Mouse (Mus musculus): ENCODE results near the gene Olfr478. TPM values are rescaled to one million over a fixed set of nuclear protein-coding genes. Genes with fewer than 3 reads are reported as not detected.

Gene Olfr478
- not detected for polyA plus RNA-seq (2012; fragmentation: generic; extraction: Trizol)

GRCm38 (mm10) chr7:108033889-108034288 is at the start of gene Olfr478:
Gene Olfr478, minus strand, starts transcription at chr7:108033989.

DNA sequence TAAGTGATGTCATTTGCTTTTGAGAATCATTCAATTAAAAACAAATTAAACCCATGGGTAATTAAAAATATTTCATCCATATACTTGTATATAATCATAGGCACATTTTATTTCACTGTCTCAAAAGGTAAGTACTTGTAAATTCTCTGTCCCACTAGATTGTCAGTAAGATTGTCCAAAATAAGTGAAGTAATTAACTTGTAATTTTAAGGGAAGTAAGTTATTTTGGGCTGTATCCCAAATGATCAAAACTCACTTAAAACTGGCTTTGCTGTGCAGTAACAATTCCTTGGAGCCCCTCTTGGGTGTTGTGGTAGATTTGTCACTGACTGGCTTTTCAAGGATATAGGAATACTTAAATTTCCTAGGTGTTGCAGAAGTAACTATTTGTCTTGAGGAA is 45.8 kb upstream of the Olfr478 start, which contains the start of gene Olfr481:
Gene Olfr481, plus strand, starts transcription at position 301 of the 400 bp plus-strand sequence.

GRCm38 (mm10) chr7:108067246-108067645 is 33.5 kb upstream of the Olfr478 start, which contains the start of gene Olfr480:
Gene Olfr480, minus strand, starts transcription at chr7:108067346.

GRCm38 (mm10) chr7:108050393-108050792 is 16.6 kb upstream of the Olfr478 start, which contains the start of gene Olfr479:
Gene Olfr479, plus strand, starts transcription at chr7:108050693.

GRCm38 (mm10) chr7:107986393-107986792 is 47.4 kb downstream of the Olfr478 start, which contains the start of gene Olfr477:
Gene Olfr477, plus strand, starts transcription at chr7:107986693.

Other genes with a start within 250 kb of the Olfr478 start
- gene Ovch2, start 232.8 kb downstream of the Olfr478 start, polyA plus RNA-seq (2012; fragmentation: generic; extraction: Trizol), result under 1 TPM in 1 of 2 experiments, not detected in 1; 0.02 TPM
- gene Olfr467, start 221.7 kb downstream of the Olfr478 start, polyA plus RNA-seq (2012; fragmentation: generic; extraction: Trizol), result not detected
- not detected for gene Olfr469, start 208.4 kb downstream of the Olfr478 start, polyA plus RNA-seq (2012; fragmentation: generic; extraction: Trizol)
- gene Olfr470, start 186.5 kb downstream of the Olfr478 start, polyA plus RNA-seq (2012; fragmentation: generic; extraction: Trizol), result not detected
- gene Olfr472, start 136.1 kb downstream of the Olfr478 start, polyA plus RNA-seq (2012; fragmentation: generic; extraction: Trizol), result not detected
- not detected for gene Olfr473, start 103.5 kb downstream of the Olfr478 start, polyA plus RNA-seq (2012; fragmentation: generic; extraction: Trizol)
- not detected for gene Olfr474, start 79.3 kb downstream of the Olfr478 start, polyA plus RNA-seq (2012; fragmentation: generic; extraction: Trizol)
- not detected for gene Olfr476, start 69.2 kb downstream of the Olfr478 start, polyA plus RNA-seq (2012; fragmentation: generic; extraction: Trizol)
- not detected for gene Olfr477, start 47.3 kb downstream of the Olfr478 start, polyA plus RNA-seq (2012; fragmentation: generic; extraction: Trizol)
- gene Olfr479, start 16.7 kb upstream of the Olfr478 start, polyA plus RNA-seq (2012; fragmentation: generic; extraction: Trizol), result not detected
- not detected for gene Olfr480, start 33.4 kb upstream of the Olfr478 start, polyA plus RNA-seq (2012; fragmentation: generic; extraction: Trizol)
- not detected for gene Olfr481, start 45.9 kb upstream of the Olfr478 start, polyA plus RNA-seq (2012; fragmentation: generic; extraction: Trizol)
- gene Olfr482, start 63.6 kb upstream of the Olfr478 start, polyA plus RNA-seq (2012; fragmentation: generic; extraction: Trizol), result under 1 TPM in 1 of 2 experiments, not detected in 1; 0.02 TPM
- not detected for gene Olfr483, start 66.9 kb upstream of the Olfr478 start, polyA plus RNA-seq (2012; fragmentation: generic; extraction: Trizol)
- not detected for gene Olfr484, start 93.5 kb upstream of the Olfr478 start, polyA plus RNA-seq (2012; fragmentation: generic; extraction: Trizol)
- gene Olfr485, start 125.9 kb upstream of the Olfr478 start, polyA plus RNA-seq (2012; fragmentation: generic; extraction: Trizol), result not detected
- not detected for gene Olfr486, start 138.8 kb upstream of the Olfr478 start, polyA plus RNA-seq (2012; fragmentation: generic; extraction: Trizol)
- not detected for gene Olfr487, start 180.6 kb upstream of the Olfr478 start, polyA plus RNA-seq (2012; fragmentation: generic; extraction: Trizol)
- gene Olfr488, start 224.4 kb upstream of the Olfr478 start, polyA plus RNA-seq (2012; fragmentation: generic; extraction: Trizol), result not detected